Mouse (Mus musculus): ENCODE measurements around the gene Sh3gl2.

Sh3gl2 gene

GRCm38 (mm10) chr4:85420429-85420828, 215.5 kb downstream of the Sh3gl2 start:
- no peak for DNase-seq

GRCm38 (mm10) chr4:85426211-85426610, 221.3 kb downstream of the Sh3gl2 start:
- no peak for DNase-seq

- DNase-seq: no peak
These were observed 227.9 kb downstream of the Sh3gl2 start for GRCm38 (mm10) chr4:85432786-85433185.

GRCm38 (mm10) chr4:85434734-85435133, 229.8 kb downstream of the Sh3gl2 start:
- no peak for DNase-seq

- DNase-seq: no peak
These were observed 233.9 kb downstream of the Sh3gl2 start for GRCm38 (mm10) chr4:85438813-85439212.

- peak; percentile 31 for DNase-seq
These were observed 278.7 kb downstream of the Sh3gl2 start for GRCm38 (mm10) chr4:85483586-85483985.

GRCm38 (mm10) chr4:85486316-85486946, 281.5 kb downstream of the Sh3gl2 start:
- DNase-seq: peak; percentile 68

- DNase-seq: no peak
These were observed 300.8 kb downstream of the Sh3gl2 start for GRCm38 (mm10) chr4:85505718-85506117.

GRCm38 (mm10) chr4:85506976-85507375, 302.1 kb downstream of the Sh3gl2 start:
- no peak for DNase-seq

- no peak for DNase-seq
These were observed 302.6 kb downstream of the Sh3gl2 start for GRCm38 (mm10) chr4:85507491-85507890.

- DNase-seq: no peak
These were observed 308.4 kb downstream of the Sh3gl2 start for GRCm38 (mm10) chr4:85513288-85513687.

- DNase-seq: no peak
These were observed 308.9 kb downstream of the Sh3gl2 start, which contains the start of gene Adamtsl1 for GRCm38 (mm10) chr4:85513792-85514191. Adamtsl1 (plus strand) TSS chr4:85514172.

GRCm38 (mm10) chr4:85514205-85514681, 309.3 kb downstream of the Sh3gl2 start:
- no peak for DNase-seq

GRCm38 (mm10) chr4:85526966-85527566, 322.1 kb downstream of the Sh3gl2 start:
- DNase-seq: no peak

GRCm38 (mm10) chr4:85529852-85530251, 324.9 kb downstream of the Sh3gl2 start:
- DNase-seq: no peak

GRCm38 (mm10) chr4:85539677-85540076, 334.8 kb downstream of the Sh3gl2 start:
- DNase-seq: no peak

GRCm38 (mm10) chr4:85543221-85543620, 338.3 kb downstream of the Sh3gl2 start:
- DNase-seq: no peak

- no peak for DNase-seq
These were observed 349.8 kb downstream of the Sh3gl2 start for GRCm38 (mm10) chr4:85554696-85555095.

- DNase-seq: no peak
These were observed 354.8 kb downstream of the Sh3gl2 start for GRCm38 (mm10) chr4:85559753-85560152.

GRCm38 (mm10) chr4:85585426-85585825, 380.5 kb downstream of the Sh3gl2 start:
- DNase-seq: no peak

GRCm38 (mm10) chr4:85588928-85589327, 384.0 kb downstream of the Sh3gl2 start:
- no peak for DNase-seq

GRCm38 (mm10) chr4:85591037-85591436, 386.1 kb downstream of the Sh3gl2 start:
- DNase-seq: no peak

GRCm38 (mm10) chr4:85594159-85594558, 389.2 kb downstream of the Sh3gl2 start:
- DNase-seq: no peak

GRCm38 (mm10) chr4:85613331-85613730, 408.4 kb downstream of the Sh3gl2 start:
- DNase-seq: no peak

- no peak for DNase-seq
These were observed 413.8 kb downstream of the Sh3gl2 start for GRCm38 (mm10) chr4:85618746-85619145.
